Mouse (Mus musculus): ENCODE measurements around the gene Snapc2.

Gene Snapc2

DNA sequence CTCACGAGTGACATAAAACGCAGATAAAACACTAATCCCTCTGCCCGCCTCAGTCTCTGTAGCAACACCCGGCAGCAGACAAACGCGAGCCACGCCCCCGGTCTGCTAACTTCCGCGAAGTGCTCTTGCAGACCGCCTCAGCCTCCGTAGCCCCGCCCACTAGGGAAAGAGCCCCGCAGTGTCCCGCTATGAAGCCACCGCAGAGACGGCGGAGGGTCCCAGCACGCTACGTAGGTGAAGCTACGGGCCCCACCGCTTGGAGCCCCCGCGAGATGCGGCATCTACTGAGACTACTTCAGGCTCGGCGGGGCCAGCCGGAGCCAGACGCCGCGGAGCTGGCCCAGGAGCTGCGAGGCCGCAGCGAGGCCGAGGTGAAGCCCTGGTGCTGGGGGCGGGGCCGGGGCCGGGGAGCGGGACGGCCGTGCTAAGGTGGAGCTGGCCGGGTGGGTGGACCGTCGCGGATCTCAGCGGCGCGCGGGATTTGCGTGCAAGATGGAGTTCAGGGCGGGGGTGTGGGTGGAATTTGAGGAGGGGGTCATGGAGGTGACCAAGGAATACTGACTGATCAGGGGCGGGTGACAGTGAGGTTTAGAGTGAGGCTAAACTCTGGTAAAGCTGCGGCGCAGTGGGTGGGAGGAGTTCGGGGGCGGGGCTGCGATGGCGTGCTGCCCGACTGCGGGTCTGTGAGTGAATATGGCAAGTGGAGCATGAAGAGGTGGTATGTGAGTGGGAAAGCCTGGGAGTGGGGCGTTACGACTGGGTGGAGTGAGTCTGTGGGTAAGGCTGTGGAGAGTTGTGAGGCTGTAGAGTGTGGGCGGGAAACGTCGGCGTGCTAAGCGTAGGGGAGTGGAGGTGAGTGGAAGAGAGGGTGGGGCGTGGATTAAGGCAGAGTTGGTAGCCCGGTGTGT is at the start of gene Snapc2:
Gene Snapc2 (plus strand): TSS at position 147 of the 908 bp plus-strand sequence.
- DNase-seq (ENCODE audit: low spot score in 2 of 2) = peak; percentile 97

DNA sequence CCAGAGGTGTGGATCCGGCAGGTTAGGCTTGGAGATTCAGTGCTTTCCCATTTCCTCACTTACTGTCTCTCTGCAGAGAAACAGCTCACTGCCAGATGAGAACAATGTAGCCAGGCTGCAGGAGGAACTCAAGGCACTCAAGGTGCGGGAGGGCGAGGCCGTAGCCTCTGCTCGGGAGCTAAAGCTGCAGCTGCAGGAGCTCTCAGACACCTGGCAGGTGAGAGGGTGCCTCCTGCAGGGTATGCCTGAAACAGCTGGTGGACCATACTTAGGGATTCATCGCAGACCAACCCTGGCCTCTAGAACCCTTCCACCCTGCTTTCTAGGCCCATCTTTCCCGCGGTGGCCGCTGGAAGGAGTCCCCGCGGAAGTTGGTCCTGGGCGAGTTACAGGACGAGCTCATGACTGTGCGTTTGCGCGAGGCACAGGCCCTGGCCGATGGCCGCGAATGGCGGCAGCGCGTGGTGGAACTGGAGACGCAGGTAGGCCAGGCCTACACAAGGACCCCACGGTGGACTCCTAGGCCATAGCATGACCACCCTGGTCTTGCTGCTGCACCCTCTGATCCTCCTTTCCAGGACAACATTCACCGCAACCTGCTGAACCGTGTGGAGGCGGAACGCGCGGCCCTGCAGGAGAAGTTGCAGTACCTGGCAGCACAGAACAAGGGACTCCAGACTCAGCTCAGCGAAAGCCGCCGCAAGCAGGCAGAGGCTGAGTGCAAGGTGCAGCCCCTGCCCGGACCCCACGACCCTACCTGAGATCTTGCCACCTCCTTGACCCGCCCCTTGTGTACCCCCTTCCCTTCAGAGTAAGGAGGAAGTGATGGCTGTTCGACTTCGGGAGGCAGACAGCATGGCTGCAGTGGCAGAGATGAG is 47.4 kb upstream of the Snapc2 start:
- DNase-seq (ENCODE audit: low spot score in 2 of 2) = no peak

DNA sequence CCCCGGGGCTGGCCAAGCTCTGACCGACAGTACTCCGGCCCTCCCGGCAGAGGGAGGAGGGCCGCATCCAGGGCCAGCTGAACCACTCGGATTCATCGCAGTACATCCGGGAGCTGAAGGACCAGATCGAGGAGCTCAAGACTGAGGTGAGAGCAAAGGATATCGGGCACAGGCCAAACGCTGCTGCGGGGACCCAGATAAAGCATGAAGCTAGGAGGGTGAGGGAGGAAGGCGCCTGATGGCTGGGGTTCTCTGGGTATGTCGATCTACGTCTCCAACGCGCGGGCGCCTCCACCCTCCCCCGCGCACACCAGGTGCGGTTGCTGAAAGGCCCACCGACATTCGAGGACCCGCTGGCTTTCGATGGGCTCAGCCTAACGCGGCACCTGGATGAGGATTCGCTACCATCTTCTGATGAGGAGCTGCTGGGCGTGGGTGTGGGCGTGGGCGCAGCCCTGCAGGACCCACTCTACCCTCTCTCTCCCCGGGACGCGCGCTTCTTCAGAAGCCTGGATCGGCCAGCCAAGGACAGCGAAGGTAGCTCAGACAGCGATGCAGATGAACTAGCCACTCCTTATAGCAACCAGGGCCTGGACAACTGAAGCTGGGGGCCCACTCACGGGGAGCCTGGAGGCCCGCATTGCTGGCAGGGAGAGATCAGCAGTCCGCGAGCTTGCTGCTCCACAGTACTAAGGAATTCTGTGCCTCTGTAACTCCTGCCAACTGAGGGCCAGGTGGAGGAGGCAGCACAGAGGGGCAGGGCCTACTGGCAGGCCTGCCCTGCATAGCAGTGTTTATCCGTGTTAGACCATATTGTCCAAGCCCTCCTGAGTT is 46.5 kb upstream of the Snapc2 start:
- DNase-seq (ENCODE audit: low spot score in 2 of 2) = peak in 1 of 2 experiments; percentile 43

DNA sequence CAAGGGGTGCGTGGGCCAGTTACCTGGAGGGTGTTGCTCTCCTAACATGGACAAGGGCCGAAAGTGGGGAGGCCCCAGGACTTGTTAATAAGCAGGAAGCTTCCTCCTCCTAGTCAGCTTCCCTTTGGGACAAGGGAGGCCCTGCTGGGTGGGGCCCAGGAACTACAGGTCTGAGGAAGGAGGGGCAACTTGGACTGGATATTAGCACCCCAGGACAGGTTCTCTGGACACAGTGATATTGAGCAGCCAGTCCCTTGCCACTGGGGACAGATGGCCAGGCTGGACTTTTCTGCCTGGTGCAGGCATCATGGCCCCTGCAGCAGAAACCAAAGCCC is 45.9 kb upstream of the Snapc2 start:
- DNase-seq (ENCODE audit: low spot score in 2 of 2) = no peak

DNA sequence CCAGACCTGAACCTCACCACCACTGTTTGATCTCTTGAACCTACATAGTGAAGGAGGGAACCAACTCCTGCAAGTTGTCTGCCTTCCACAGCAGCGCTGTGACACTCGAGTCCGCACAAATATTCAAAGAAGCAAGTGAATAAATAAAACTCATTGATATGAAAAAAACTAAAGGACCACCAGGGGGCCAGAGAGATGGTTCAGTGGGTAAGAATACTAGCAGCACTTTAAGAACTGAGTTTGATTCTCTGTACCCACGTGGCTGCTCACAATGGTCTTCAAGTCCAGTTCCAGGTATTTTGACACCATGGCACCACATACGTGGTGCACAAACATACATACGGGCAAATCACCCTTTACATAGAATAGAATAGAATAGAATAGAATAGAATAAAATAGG is 41.8 kb upstream of the Snapc2 start:
- DNase-seq (ENCODE audit: low spot score in 2 of 2) = no peak

DNA sequence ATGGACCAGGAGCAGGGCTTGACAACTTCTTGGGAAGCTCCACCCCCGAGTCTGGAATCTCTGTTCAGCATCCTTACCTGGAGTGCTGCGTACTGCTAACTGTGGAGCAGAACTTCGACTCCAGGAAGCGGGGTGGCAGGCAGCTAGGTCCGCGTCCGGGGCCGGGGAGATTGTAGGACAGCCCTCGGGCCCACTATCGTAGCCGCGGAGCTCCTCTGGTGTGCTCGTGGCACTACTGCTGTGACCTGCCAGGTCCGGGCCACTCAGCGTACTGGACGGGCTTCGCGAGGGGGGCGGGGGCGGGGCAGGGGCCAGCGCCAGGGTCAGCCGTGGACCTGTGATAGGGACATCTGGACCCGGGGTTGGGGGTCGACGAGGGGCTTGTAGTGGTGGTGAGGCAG is 40.1 kb upstream of the Snapc2 start:
- peak in 1 of 2 experiments; percentile 48 for DNase-seq (ENCODE audit: low spot score in 2 of 2)

DNA sequence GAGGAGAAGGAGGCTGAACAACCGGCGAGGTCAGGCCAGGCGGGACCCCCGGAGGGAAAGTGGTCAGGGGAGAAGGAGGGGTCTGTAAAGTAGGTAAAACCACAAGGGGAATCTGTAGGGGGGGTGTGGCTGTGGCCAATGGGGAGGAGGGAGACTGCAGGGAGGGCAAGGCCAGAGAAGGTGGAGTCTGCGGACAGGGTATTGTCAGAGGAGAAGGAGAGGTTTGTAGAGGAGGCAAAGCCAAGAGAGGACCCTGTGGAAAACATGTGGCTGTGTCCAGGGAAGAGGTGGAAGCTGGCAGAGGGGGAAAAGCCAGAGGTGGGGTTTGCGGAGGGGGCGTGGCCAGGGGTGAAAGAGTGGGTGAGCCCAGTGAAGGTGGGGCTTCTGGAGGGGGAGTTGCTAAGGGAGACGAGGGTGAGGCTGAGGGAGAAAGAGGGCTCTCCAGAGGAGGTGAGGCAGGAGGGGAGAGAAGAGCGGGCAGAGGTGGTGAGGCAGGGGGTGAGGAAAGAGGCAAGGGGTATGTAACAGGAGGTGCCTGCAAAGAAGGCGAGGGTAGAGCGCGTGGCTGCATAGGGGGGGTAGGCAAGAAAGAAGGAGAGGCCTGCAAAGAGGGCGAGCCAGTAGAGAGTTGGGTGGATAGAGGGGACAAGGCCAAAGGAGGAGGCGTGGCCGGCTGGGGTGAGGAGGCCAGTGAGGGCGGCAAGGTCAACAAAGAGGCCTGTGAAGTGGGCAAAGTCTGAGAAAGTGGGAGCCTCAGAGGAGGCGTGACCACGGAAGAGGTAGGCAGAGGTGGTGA is 39.5 kb upstream of the Snapc2 start:
- DNase-seq (ENCODE audit: low spot score in 2 of 2) = peak; percentile 70 to 71

DNA sequence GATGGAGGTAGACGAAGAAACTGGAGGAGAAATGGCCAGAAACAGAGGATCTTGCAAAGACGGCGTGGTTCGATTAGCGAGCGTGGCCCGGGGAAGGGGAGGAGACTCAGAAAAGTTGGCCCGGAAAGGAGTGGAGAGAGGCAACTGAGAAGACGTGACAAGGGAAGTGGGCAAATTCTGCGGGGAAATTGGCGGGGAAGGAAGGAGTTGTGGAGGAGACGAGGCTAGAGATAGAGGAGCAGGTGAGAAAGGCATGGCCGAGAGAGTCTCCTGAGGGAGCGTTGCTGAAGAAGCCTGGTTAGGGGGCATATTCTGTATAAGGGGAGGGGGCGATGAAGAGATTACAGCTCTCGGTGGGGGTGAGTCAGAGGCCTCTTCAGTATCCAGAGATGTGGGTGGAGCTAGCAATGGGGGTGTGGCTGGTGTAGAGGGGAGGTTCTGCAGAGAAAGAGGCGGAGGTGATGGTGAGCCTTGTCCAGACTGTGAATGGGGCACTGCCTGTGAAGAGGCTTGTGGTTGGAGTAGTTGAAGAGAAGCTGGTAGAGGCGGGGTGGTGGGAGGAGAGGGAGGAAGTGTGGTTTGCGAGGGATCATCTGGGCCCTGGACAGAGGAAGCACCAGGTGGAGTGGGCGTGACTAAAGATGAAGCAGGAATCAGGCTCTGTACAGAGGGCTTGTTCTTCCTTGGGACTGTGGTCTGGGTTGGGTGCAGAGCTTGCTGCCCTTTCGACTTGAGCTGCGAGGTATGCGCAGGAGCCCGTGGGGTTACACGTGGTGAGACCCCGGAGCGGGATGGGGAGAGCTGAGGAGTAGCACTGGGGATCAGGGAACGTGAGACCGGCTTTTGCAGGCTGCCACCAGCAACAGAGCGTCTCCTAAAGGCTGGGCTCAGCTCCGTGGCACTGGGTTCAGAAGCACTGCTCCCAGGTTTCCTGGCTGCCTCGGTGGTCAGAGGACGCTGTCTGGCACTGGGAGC is 38.6 kb upstream of the Snapc2 start:
- DNase-seq (ENCODE audit: low spot score in 2 of 2) = peak in 1 of 2 experiments; percentile 43

DNA sequence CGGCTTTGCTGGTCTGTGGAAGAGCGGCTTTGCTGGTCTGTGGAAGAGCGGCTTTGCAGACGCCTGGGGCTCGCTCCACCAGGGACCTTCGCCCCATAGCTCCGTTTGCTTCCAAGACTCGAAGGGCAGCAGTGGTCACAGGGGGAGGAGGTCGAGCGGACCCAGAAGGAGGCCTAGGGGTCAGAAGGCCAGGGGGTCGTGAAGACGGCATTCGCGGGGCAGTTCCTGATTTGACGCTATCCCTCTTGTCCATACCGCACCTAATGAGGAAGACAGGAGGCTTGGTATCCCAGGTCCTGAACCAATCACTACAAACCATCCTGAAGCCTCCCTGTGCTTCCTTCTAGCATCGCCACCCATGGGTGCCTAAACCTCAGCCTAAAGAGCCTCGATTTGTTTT is 36.6 kb upstream of the Snapc2 start:
- DNase-seq (ENCODE audit: low spot score in 2 of 2) = no peak

DNA sequence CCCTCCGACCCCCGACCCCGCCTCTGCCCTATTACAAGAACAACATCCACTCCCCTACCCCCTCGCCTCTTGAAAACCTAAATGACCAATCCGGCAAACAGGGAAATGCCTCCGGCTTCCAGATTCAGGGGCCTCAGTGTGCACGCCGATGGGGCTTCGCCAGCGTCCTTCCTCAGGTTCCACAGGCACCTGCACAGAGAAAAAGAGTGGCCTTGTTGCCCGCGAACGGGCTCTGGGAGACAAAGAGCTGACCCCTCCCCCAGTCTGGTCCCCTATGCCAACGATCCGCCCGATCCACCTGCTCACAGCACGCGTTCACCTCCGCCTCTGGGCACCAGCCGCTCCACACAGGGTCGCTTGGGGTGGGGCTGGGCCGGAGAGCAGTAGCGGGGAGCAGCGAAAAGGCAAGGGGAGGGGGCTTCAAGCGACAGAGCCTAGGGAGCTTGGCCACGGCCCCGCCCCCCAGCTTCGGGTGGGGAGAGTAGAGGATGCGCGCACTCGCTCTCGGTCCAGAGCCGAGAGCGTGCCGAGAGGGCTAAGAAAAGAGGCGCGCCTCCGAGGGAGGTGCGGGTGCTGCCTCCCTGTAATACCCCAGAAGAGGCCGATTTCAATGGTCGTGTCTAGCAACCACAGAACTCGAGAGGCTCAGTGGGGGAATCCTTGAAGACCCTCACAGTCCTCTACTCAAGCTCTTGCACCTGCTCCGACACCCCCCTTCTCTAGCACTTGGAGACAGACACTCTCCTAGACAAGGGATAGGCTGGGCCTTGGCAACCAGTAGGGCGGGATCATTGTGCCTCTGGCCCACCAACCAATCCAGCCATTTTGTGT is 35.9 kb upstream of the Snapc2 start, which contains the start of gene Prr36:
Gene Prr36 (minus strand): TSS at position 669 of the 831 bp plus-strand sequence.
- peak; percentile 86 to 89 for DNase-seq (ENCODE audit: low spot score in 2 of 2)

DNA sequence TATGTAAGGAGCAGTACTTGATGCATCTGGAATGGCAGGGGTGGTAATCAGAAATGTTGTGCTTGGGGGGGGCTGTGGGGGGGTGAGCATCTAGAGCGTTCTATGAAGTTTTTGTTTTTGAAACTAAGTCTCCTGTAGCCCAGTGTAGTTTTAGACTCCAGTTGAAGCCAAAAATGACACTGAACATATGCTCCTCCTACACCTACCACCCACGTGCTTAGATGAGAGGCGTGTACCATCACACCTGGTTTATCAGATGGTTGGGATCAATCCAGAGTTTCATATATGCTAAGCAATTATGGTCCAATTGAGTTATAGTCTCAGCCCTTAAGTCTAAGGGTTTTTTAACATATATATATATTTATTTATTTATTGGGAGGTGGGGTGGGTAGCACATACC is 33.3 kb upstream of the Snapc2 start:
- no peak for DNase-seq (ENCODE audit: low spot score in 2 of 2)

DNA sequence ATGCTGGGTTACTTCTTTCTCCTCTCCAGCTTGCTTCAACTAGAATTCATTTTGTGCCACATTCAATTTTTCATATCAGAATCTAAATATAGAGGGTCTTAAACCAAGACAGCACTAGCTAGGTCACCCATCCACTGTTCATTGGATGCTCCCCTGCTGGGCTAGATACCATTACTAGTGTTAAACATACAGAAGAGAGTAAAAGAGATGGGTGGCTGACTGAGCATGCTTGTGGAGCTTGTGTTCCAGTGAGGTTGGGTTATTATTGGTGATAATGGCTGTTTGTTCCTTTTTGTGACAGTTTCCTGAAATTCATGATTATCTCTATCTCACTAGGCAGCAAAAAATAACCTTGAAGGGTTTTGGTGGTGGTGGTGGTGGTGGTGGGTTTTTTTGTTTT is 30.8 kb upstream of the Snapc2 start:
- no peak for DNase-seq (ENCODE audit: low spot score in 2 of 2)

DNA sequence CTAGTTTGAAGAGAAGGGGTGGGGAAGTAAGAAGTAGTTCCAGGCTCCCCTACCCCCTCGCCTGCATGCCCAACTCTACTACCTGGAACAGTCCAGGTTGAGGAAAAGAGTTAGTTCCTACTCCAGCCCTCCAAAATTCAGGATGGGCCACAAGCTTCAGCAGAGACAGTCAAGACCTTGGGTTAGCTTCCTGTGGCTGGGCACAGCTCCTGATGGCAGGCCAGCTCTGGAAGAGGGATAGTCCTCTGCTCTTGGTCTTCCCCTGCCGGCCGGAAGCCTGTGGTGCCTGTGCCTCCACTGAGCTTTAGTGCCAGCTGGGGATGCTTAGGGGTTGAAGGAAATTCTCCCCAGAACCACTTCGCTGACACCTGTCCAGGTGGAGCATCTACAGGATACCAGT is 26.6 kb upstream of the Snapc2 start:
- DNase-seq (ENCODE audit: low spot score in 2 of 2) = no peak

DNA sequence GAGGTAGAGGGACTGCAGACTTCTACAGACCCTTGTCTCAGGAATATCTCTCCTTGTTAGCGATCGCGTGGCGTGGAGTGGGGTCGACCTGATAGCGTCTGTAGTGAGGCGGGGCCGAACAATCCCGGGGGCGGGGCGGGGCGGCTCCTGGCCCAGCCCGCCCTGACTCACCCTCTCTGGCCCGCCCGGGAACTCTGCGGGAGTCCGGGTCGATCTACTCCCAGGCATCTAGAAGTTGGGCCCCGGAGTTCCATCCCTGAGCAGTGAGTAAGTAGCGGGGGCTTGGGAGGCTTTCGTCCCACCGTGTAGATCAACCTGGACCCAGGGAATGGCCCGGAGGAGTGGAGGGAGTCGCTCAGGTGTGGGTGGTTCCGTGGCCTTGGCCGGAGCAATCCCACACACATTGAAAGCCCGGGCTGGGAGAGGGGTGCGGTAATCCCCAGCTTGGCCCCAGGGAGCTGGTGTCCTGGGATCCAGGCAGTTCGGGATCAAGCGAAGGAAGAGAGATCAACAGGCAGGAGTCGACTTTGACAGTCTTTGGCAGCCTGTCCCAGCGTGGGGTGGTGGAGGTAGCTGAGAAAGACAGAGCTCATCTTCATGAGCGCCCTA is 26.0 kb upstream of the Snapc2 start, which contains the start of gene Lrrc8e:
Gene Lrrc8e (plus strand): TSS at position 89 of the 609 bp plus-strand sequence.
- no peak for DNase-seq (ENCODE audit: low spot score in 2 of 2)

DNA sequence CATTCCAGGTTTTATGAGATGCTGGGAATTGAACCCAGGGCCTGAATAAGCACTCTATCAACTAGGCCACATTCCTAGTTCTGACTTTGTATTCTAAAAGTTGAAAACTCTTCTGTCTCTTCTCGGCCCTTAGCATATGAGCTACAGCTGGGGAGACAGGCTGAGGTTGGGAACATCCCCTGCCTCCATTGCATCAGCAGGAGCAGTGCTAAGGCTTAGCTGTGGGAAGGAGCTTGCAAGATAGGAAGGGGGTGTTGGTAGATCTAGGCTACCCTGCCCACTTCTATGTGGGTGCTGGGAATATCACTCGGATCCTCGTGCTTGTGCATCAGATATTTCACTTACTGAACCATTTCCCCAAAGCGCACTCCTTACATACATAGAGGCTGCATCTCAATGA is 25.0 kb upstream of the Snapc2 start:
- no peak for DNase-seq (ENCODE audit: low spot score in 2 of 2)

DNA sequence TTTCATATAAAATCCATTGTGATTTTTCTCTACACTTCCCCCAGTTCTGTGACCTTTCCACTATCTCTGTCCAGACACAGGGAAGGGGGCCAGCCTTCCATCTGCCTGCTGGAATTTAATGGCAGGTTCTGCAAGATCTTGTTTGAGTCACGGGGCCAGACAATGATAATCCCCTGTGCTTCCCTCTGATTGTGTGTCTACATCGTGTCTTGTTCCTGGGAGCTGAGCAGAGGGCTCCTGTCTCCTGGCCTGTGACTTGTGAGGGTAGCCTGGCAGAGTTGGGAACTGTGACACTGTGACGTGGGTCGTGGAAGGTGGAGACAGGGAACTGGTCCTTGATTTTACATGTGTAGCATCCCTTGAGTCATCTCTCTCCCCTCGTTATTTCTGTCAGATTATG is 23.1 kb upstream of the Snapc2 start:
- no peak for DNase-seq (ENCODE audit: low spot score in 2 of 2)

DNA sequence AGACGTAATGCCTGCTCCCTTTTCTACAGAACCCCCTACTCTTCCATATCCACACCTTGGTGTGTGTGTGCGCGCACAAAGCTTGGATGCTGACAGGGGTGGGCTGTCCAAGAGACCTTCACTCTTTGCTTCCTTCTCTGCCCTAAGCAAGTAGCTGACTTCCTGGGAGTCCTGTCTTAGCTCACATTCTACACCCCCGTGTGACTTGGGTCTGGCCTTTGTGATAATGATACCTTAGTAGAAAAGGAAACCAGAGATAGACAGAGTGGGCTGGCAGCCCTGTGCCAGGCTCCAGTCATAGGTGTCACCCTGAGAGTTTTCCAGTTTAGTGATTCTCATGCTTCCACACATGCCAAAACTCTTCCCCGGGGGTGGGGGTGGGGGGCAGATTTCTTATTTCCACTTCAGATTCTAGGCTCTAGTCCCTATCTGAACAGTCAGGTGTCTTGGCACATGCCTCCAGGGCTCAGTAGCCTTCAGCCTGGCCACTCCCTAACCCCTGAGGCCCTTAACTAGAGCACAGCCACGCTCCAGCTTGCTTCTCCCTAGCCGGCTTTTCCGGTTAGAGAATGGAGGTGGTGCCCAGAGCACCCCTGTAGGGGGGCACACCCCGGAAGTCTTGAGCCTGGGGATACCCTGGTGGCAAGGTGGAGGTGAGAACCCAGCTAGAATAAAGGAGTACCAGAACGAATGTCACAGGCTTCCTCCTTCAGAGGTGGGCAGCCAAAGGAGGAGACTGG is 22.1 kb upstream of the Snapc2 start:
- DNase-seq (ENCODE audit: low spot score in 2 of 2) = no peak

All from right cerebral cortex, postnatal 10 days (tissue).